Mouse (Mus musculus): ENCODE measurements around the gene Hist4h4. TPM values are rescaled to one million over a fixed set of nuclear protein-coding genes. Genes with fewer than 3 reads are reported as not detected.

Hist4h4 gene
- 24.3 and 24.8 TPM in 2 replicates for total RNA-seq (2021)
- long read RNA-seq, experiment 1: 0 reads
- long read RNA-seq, experiment 2: 0 reads

GRCm38 (mm10) chr6:136803739-136804633 lies at the start of gene Hist4h4:
Gene Hist4h4 (minus strand): TSS chr6:136804415.
- peak; percentile 97 for DNase-seq

DNA sequence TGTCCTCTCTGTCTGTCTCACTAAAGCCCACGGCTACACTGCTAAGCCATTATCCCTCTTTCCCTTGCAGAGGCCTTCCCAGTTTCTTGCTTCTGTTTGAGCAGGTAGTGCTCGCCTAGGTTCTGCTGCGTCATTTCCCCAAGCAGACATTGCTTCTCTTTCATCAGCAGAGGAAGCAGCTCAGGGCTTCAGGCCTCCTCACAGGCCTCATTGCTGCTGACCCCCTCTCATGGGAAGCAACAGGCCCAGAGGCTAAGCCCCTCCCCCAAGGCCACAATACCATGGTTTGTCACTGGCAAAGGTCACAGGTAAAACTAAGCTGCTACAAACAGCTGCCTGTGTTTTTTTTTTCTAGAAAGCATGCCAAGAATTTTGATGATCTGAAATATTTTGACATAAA lies 48.5 kb upstream of the Hist4h4 start:
- DNase-seq: peak; percentile 38

DNA sequence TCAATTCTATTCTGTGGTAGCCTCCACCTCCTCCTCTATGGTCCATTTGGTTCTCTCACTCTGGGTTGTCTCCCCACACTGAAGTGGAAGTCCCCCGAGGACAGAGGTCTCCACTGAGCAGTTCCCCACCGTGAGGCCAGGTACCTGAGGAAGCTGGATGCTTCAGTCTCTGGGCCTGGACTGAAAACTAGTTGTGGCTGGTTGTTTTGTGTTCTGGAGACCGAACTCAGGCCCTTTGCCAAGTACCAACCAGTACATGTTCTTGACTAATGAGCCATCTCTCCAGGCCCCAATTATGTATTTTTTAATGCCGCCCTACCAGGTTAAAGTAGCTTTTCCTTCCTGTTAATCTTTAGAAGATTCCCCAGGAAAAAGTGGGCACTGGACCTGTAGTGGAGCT lies 48.1 kb upstream of the Hist4h4 start:
- no peak for DNase-seq

DNA sequence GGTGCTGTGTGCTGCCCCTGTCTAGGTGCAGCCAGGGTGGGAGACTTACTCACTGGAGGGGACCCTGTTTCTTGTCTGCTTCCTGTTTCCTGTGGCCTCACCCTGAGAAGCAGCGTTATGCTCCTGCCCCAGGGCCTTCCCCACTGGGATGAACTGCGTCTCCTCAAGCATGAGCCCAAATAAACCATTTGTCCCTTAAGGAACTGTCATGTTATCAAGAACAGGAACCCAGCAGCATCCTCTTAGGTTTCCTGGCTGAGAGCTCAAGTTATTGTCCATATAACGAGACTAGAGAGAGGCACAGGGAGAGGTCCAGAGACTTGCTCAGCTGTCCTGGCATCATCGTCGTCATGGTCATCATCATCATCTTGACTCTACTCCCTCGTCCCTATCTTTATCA lies 46.1 kb upstream of the Hist4h4 start:
- no peak for DNase-seq

GRCm38 (mm10) chr6:136848971-136849370 lies 44.8 kb upstream of the Hist4h4 start:
- DNase-seq: no peak

DNA sequence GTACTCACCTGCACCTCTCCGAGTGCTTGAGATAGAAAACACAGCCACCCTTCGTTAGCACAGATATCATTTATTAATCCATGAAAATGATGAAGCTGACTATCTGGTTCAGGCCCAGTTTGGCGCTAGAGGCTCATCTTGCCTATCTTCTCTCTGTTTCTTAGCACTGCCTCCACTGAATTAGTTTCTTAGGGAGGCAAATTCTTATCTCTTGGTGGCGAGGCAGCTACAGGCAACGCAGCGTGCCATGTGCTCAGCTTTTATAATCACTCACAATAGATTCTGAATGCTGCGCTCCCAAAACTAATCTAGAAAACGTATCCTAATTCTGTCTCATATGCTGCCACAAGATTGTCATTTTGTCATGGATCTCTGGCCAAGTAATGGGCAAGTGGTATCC lies 44.2 kb upstream of the Hist4h4 start:
- DNase-seq: no peak

DNA sequence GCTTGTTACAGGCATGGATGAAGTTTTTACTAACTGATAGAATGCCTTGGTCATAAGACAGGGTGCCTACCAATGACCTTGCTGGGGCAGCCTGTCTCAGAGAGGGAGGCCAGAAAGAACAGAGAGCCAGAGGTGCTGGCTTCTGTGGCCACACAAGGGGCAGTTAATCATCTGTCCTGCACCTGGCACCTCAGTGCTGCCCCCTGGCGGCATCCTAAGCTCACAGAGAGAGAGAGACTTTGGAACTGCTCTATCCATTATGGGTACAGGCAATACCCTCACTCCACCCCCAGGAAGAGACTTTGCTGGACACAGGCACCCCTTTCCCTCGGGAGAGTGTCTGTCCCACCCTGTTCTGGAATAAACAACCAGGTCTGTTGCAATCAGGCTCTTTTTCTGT lies 43.6 kb upstream of the Hist4h4 start:
- DNase-seq: peak; percentile 83

GRCm38 (mm10) chr6:136847267-136847666 lies 43.1 kb upstream of the Hist4h4 start:
- DNase-seq: no peak

- no peak for DNase-seq
Observed at GRCm38 (mm10) chr6:136845706-136846480, 41.7 kb upstream of the Hist4h4 start.

DNA sequence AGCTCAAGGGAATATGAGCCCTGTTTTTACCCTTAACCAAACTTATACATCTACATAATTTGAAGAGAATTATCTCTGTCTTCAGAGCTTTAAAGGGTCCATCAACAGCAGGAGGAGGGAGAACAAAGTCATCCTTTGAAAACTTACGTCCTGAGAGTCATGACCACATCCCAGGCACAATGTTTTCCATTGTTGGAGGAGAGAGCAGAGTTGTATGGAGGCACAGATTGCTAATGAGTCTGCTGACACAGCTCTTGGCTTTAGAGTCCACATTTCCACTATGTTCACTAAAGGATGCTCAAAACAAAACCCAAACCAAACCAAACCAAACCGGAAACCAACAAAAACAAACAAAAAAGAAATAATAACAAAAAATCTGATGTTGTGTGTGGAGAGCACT lies 40.7 kb upstream of the Hist4h4 start:
- no peak for DNase-seq

DNA sequence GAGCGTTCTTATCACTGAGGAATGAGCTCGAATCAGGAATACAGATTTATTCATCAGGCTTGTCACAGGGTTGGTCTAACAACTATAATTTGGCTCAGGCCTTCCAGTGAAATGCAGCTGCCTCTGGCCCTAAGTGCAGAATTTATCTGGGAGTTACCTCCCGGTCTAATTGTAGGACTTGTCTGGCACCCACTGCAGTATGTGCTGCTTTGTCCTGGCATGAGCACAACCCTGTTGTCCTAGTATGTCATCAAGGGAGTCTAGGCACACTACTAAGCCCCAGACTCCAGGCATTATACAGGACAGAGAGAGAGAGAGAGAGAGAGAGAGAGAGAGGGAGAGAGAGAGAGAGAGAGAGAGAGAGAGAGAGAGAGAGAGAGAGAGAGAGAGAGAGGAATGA lies 33.1 kb upstream of the Hist4h4 start:
- no peak for DNase-seq

DNA sequence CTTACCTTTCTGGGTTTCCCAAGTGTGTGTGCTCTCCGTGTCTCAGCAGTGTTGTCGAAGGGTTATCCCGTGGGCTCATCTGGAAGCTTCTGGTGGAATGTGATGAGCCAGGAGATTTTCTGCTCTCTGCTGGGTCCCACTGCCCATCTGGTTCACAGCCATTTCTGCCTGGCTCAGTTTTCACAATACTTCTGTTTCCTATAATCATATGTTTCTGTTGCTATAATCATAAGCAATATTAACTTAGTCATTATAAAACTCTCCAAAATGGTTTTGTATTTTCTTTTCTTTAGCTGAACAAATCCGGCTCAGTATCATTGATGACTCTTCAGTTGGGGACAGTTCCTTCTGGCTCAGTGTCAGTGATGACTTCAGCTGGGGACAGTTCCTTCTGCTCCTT lies 31.1 kb upstream of the Hist4h4 start, which contains the start of gene Smco3:
TSS of gene Smco3 (minus strand) at position 101 of the 400 bp plus-strand sequence.
- no peak for DNase-seq

GRCm38 (mm10) chr6:136831712-136832111 lies 27.5 kb upstream of the Hist4h4 start:
- DNase-seq: no peak

DNA sequence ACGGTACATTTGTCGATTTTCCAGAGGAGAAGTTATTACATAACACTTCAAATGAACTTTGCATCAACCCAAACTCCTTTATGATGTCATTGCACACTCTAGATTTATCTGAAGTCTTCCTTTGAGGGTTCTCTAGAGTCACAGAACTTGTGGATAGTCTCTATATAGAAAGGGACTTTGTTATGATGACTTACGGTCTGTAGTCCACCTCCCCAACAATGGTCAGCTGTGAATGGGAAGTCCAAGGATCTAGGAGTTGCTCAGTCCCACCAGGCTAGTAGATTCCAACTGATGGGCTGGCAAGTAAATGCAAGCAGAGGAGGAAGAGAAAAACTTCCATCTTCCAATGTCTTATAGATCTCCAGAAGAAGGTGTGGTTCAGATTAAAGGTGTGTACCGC lies 24.5 kb upstream of the Hist4h4 start:
- DNase-seq: no peak

- peak; percentile 97 for DNase-seq
Observed at GRCm38 (mm10) chr6:136827881-136828561, 23.8 kb upstream of the Hist4h4 start, which contains the start of gene Wbp11. Gene Wbp11 (minus strand): TSS chr6:136828233.

- no peak for DNase-seq
Observed at GRCm38 (mm10) chr6:136827516-136827880, 23.3 kb upstream of the Hist4h4 start, which contains the start of gene BC049715. Gene BC049715 (plus strand): TSS chr6:136827626.

GRCm38 (mm10) chr6:136827116-136827515 lies 22.9 kb upstream of the Hist4h4 start:
- no peak for DNase-seq

DNA sequence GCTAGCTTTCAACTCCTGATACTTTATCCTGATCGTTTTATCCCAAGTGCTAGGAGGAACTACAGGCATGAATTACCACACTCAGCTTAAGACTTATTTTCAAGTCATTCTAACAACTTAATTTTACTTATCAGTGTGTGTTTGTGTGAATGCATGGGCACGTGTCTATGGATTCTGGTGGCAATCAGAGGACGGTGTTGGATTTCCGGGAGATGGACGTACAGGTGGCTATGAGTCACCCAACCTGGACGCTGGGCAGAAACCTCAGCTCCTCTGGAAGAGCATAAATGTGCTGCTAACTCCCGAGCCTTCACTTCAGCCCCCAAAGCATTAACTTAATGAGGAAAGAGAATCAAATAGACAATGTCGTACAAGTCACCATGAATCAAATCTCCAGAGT lies 20.8 kb upstream of the Hist4h4 start:
- DNase-seq: no peak

DNA sequence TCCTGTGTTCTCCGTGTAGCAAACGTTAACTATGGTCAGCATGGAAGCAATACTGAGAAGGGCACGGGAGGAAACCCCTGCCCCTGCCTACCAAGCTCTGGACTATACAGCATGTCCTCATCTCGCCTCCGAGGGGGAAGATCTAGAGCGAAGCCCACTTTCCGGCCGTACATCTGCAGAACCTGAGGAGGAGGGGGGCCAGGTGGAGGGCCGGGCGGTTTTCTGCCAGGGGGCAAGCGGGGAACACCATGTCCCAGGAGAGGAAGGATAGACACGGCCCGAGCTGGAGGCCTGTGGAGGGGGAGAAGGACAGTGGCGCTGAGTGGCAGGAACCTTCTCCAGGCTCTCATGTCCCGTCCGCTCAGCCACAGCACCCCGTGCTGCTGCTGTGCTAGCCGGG lies 16.9 kb upstream of the Hist4h4 start:
- no peak for DNase-seq

- DNase-seq: no peak
Observed at GRCm38 (mm10) chr6:136820381-136820780, 16.2 kb upstream of the Hist4h4 start.

DNA sequence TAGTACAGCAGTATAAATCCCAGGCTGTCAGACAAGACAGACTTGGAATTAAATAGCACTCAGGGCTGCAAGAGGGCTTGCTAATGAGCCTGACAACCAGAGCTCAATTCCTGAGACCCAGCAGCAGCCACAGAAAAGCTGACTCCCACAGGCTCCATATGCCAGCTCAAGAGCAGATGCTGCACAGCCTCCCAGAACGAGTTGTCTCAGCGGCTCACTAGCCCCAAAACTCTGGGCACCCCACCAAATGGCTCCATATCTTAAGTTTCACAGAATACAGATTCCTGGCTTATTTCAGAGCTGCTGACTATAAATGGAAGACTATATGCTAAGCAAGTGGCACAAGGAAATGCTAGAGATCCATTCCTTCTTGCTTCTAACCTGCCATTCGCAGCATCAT lies 13.3 kb upstream of the Hist4h4 start:
- DNase-seq: no peak

DNA sequence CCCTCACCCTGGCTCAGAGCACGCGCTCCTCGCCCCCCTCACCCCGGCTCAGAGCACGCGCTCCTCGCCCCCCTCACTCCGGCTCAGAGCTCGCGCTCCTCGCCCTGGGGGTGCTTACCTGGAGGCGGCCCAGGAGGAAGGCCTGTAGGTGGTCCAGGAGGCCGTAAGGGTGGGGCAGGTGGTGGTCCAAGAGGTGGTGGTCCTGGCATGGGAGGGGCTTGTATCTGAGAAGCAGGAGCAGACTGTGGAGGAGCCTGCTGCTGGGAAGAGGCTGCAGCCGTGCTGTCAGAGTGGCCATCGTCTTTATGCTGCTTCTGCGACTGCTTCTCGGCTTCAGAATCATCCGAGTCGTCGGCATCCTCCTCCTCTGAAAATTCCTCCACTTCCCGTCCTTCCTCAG lies 12.6 kb upstream of the Hist4h4 start:
- DNase-seq: no peak

- DNase-seq: no peak
Observed at GRCm38 (mm10) chr6:136815381-136815780, 11.2 kb upstream of the Hist4h4 start.

Measured in adrenal gland, postnatal 14 days (tissue).